Mouse (Mus musculus): Measurements from ENCODE around the gene Cd4. TPM values are rescaled to one million over a fixed set of nuclear protein-coding genes. Genes with fewer than 3 reads are reported as not detected.

Cd4 gene
- total and polyA plus RNA-seq, 3 experiments = 0.26 to 1.6 (median 0.34) TPM

DNA sequence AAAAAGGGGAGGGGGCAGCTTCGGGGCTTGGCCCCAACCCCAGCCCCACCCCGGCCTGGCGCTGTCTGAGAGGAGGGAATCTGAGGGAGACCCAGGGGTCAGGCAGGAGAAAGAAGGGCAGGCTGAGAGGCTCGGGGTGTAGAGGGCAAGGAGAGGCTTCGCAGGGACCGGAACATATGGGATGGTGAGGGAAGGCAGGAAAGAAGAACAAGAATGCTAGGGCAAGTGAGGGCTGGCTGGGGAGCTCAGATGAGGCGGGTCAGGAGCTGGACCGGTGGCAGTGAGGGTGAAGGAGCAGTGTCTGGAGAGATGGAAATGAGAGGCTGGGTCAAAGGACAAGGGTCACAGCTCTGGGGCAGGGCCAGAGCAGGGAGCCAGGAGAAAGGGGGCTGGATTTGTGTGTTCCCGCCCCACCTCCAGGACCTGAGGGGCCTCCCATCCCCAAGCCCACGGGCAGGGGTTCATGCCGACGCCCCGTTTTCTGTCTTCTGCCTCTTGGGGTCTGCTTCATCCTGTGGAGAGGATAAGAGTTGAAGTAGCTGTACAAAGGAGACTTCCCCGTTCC is 25.8 kb upstream of the Cd4 start:
- Histone ChIP-seq H3K9me3 (replicated peaks; ENCODE audit: low read length) (no peaks in the 10 kb centered on the region), H3K4me1 (ENCODE audit: control insufficient read depth in 1 of 2, insufficient read depth in 2 of 2) (peaks cover 8 to 44% of the 10 kb centered on the region in 2 experiments), H3K27me3 (replicated peaks) (peaks cover 10% of the 10 kb centered on the region), H3K79me2 (replicated peaks; ENCODE audit: control insufficient read depth, extremely low read depth, insufficient read depth, poor library complexity, severe bottlenecking) (no peaks in the 10 kb centered on the region), H3K27ac (ENCODE audit: insufficient read depth, low read depth) (no peak overlapping the region), H3K9ac (ENCODE audit: insufficient read depth, low read depth) (no peak overlapping the region), H3K4me2 (ENCODE audit: insufficient read depth, low read depth, poor library complexity, severe bottlenecking) (no peak overlapping the region), H3K36me3 (replicated peaks in 1 of 2; ENCODE audit: control insufficient read depth in 1 of 2, insufficient read depth in 1 of 2, low read length in 1 of 2) (peaks cover 0 to 11% of the 10 kb centered on the region in 2 experiments), H3K4me3 (replicated peaks in 1 of 3; ENCODE audit: low read depth in 2 of 3, low read length in 2 of 3, poor library complexity in 1 of 3) (no peak overlapping the region)
- dilution Hi-C loops (cut with MboI; ENCODE audit: extremely low pct_ligation_motif_present, extremely low pct_unique_long_range_greater_than_20kb, low sequenced_read_pairs) (no loop called here), in situ Hi-C loops (cut with MboI; ENCODE audit: low pct_ligation_motif_present, low pct_unique_long_range_greater_than_20kb, low sequenced_read_pairs) (no loop called here)
- TF ChIP-seq PAX5 (IDR thresholded peaks at IDR 0.05; ENCODE audit: low read length) = no peak
- TF ChIP-seq MAZ (IDR thresholded peaks at IDR 0.05; ENCODE audit: low read depth, low read length) = no peak
- no peak for TF ChIP-seq ETS1 (conservative IDR thresholded peaks at IDR 0.05; ENCODE audit: low read depth, low read length)
- no peak for DNase-seq (ENCODE audit: extremely low read depth)

DNA sequence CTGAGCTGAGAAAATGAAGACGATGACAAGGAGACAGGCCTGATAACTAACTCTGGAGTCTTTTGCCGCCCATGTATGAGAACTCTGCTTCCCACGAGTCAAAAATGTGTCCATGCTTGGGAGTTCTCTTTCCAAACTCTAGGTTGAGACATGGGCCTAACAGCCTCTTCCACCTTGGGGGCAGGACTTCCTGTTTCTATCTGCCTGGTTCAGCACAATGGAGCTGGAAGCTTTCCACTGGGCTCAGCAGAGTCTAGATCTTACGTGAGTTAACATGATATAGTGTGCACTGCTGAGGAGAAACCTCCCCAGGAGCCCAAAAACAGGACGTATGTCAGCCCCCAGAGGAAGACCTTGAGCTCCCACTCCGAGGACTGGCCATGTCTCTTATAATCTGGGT is 25.2 kb upstream of the Cd4 start:
- Histone ChIP-seq H3K9me3 (replicated peaks; ENCODE audit: low read length) (no peaks in the 10 kb centered on the region), H3K9ac (ENCODE audit: insufficient read depth, low read depth) (no peak overlapping the region), H3K4me1 (ENCODE audit: control insufficient read depth in 1 of 2, insufficient read depth in 2 of 2) (peaks cover 9 to 43% of the 10 kb centered on the region in 2 experiments), H3K4me2 (ENCODE audit: insufficient read depth, low read depth, poor library complexity, severe bottlenecking) (no peak overlapping the region), H3K27me3 (replicated peaks) (peaks cover 4% of the 10 kb centered on the region), H3K4me3 (replicated peaks in 1 of 3; ENCODE audit: low read depth in 2 of 3, low read length in 2 of 3, poor library complexity in 1 of 3) (no peak overlapping the region), H3K36me3 (replicated peaks in 1 of 2; ENCODE audit: control insufficient read depth in 1 of 2, insufficient read depth in 1 of 2, low read length in 1 of 2) (peaks cover 0 to 11% of the 10 kb centered on the region in 2 experiments), H3K79me2 (replicated peaks; ENCODE audit: control insufficient read depth, extremely low read depth, insufficient read depth, poor library complexity, severe bottlenecking) (no peaks in the 10 kb centered on the region), H3K27ac (ENCODE audit: insufficient read depth, low read depth) (no peak overlapping the region)
- DNase-seq (ENCODE audit: extremely low read depth) = no peak
- in situ Hi-C loops (cut with MboI; ENCODE audit: low pct_ligation_motif_present, low pct_unique_long_range_greater_than_20kb, low sequenced_read_pairs) (no loop called here), dilution Hi-C loops (cut with MboI; ENCODE audit: extremely low pct_ligation_motif_present, extremely low pct_unique_long_range_greater_than_20kb, low sequenced_read_pairs) (no loop called here)
- TF ChIP-seq ELF1 (IDR thresholded peaks at IDR 0.05; ENCODE audit: low read depth, low read length) (0 out of 2 replicates have a peak, but pooled peaks have one; percentile 28), UBTF (IDR thresholded peaks at IDR 0.05; ENCODE audit: low read depth, low read length) (no peak)

DNA sequence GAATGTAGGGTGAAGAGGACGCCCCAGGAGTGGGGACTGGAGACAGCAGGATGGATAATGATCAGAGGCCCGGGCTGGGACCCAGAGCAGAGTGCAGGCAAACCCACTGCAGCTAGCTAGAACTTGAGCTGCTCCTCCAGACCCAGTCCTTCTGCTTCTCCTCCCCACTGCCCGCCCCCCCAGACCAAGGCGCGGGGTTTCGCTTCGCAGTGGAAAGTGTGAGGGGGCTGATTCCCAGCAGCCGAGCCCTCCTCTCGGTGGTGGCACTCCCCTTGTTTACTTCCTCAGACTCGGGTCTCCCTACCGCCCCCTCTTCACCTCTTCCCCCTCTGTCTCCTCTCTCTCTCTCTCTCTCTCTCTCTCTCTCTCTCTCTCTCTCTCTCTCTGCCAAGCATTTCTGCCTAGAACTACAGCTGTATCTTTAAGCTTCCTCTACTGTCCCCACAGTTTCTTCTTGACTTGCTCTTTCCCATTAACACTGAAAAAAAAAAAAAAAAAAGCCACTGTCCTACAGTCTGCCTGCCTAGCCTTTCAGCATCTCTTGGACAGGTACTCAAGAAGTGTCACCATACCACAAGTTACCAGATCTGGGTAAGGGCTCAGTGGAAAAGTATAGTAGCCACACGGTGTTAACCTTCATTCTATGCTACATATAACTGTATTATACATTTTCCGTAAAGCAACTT is 23.7 kb upstream of the Cd4 start, which contains the start of gene Lag3:
TSS of gene Lag3 (minus strand) at position 173 of the 686 bp plus-strand sequence.
- peak within 1 kb of the TSS in 1 of 3 experiments; percentile 48 for H3K4me3 ChIP-seq (replicated peaks in 1 of 3; ENCODE audit: low read depth in 2 of 3, low read length in 2 of 3, poor library complexity in 1 of 3)

More for the DNA sequence above, 23.7 kb upstream of the Cd4 start, which contains the start of gene Lag3:
- Histone ChIP-seq H3K4me1 (ENCODE audit: control insufficient read depth in 1 of 2, insufficient read depth in 2 of 2) (peaks cover 13 to 52% of the 10 kb centered on the region in 2 experiments), H3K27me3 (replicated peaks) (no peaks in the 10 kb centered on the region), H3K9ac (ENCODE audit: insufficient read depth, low read depth) (no peak within 1 kb of the TSS), H3K4me2 (ENCODE audit: insufficient read depth, low read depth, poor library complexity, severe bottlenecking) (peak within 1 kb of the TSS; percentile 72), H3K9me3 (replicated peaks; ENCODE audit: low read length) (no peaks in the 10 kb centered on the region), H3K79me2 (replicated peaks; ENCODE audit: control insufficient read depth, extremely low read depth, insufficient read depth, poor library complexity, severe bottlenecking) (no peaks in the 10 kb centered on the region), H3K27ac (ENCODE audit: insufficient read depth, low read depth) (no peak within 1 kb of the TSS), H3K36me3 (replicated peaks in 1 of 2; ENCODE audit: control insufficient read depth in 1 of 2, insufficient read depth in 1 of 2, low read length in 1 of 2) (peaks cover 0 to 11% of the 10 kb centered on the region in 2 experiments)
- in situ Hi-C loops (cut with MboI; ENCODE audit: low pct_ligation_motif_present, low pct_unique_long_range_greater_than_20kb, low sequenced_read_pairs) = no loop called here
- dilution Hi-C loops (cut with MboI; ENCODE audit: extremely low pct_ligation_motif_present, extremely low pct_unique_long_range_greater_than_20kb, low sequenced_read_pairs) = no loop called here
- no peak for DNase-seq (ENCODE audit: extremely low read depth)
- TF ChIP-seq KAT2A (IDR thresholded peaks at IDR 0.05; ENCODE audit: insufficient replicate concordance, low read length) (no peak), JUN (IDR thresholded peaks at IDR 0.05; ENCODE audit: insufficient read depth, low read depth, low read length) (no peak), MEF2A (IDR thresholded peaks at IDR 0.05; ENCODE audit: borderline replicate concordance, low read depth, low read length) (0 out of 2 replicates have a peak, but pooled peaks have one; percentile 11), IRF4 (IDR thresholded peaks at IDR 0.05; ENCODE audit: low read depth, low read length) (peak; percentile 60), USF2 (conservative IDR thresholded peaks at IDR 0.05; ENCODE audit: low read depth, low read length) (no peak), ZNF384 (IDR thresholded peaks at IDR 0.05; ENCODE audit: low read depth, low read length) (peak; percentile 83), E2F4 (IDR thresholded peaks at IDR 0.05; ENCODE audit: insufficient replicate concordance, low read depth, low read length) (no peak), ELF1 (IDR thresholded peaks at IDR 0.05; ENCODE audit: low read depth, low read length) (peak; percentile 10; the same call in 1 of the 2 replicates), MAZ (IDR thresholded peaks at IDR 0.05; ENCODE audit: low read depth, low read length) (0 out of 2 replicates have a peak, but pooled peaks have one; percentile 22), BHLHE40 (IDR thresholded peaks at IDR 0.05; ENCODE audit: low read depth, low read length) (peak; percentile 65), ETS1 (conservative IDR thresholded peaks at IDR 0.05; ENCODE audit: low read depth, low read length) (peak; percentile 63; the same call in 1 of the 2 replicates)
